Mouse (Mus musculus): ENCODE results near the gene Spem2. TPM values are rescaled to one million over a fixed set of nuclear protein-coding genes. Genes with fewer than 3 reads are reported as not detected.

Gene Spem2
- polyA plus RNA-seq, 1 experiment from 2014 or later, result not detected

DNA sequence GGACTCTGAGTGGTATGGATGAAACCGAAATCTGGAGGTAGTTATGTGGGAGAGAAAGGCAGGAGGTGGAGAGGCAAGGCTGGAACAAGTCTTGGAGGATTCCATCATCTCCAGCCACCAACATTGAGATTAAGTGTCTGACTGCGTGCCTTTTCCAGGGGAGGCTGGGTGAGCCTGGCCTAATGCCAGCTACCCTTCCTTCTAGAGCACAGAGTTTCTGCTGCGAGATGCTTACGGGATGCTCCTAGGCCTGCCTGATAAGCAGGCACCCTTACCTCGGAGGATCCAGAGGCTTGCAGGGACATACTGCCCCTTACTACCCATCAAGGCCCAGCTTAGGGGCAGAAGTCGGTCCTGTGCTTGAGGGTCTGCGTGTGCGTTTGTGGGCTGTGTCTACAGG, 15.3 kb upstream of the Spem2 start:
- H3K4me1 ChIP-seq (replicated peaks), result peaks cover 39% of the 10 kb centered on the region
- peak overlapping the region; percentile 96 for H3K4me2 ChIP-seq
- H3K9me3 ChIP-seq, result no peaks in the 10 kb centered on the region
- no peaks in the 10 kb centered on the region for H3K27me3 ChIP-seq
- ATAC-seq (ENCODE audit: low FRiP score, low read depth), result no peak
- H3K36me3 ChIP-seq, result peaks cover 24% of the 10 kb centered on the region
- H3K9ac ChIP-seq, result peak overlapping the region; percentile 97
- WGBS, result 50% methylated on average over 8 of the region's 8 CpGs
- H3K4me3 ChIP-seq, result peak overlapping the region; percentile 91
- peak overlapping the region; percentile 6; the same call in 1 of the 2 replicates for H3K27ac ChIP-seq (replicated peaks)

DNA sequence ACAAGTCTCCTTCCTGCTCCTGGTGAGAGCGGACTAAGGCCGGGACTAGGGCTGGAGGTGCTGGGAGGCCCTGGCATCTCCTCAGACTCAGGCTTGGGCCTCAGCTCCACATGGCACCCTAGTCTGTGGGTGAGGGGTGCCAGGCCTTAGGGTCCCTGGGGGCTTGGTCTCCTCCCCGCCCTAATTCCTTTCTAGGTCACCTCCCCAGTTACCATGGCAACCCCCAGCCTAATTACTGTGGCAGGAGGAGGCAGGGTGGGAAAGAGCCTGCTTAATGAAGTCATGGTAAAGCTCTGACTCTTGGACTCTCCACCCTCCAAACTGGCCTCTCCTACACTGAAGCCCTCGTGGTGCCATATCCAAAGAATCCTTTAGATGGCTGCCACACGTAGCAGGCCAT, 10.6 kb upstream of the Spem2 start:
- no peak overlapping the region for H3K9ac ChIP-seq
- 0 out of 2 replicates have a peak, but pooled peaks have one; percentile 19 for ATAC-seq (ENCODE audit: low FRiP score, low read depth)

DNA sequence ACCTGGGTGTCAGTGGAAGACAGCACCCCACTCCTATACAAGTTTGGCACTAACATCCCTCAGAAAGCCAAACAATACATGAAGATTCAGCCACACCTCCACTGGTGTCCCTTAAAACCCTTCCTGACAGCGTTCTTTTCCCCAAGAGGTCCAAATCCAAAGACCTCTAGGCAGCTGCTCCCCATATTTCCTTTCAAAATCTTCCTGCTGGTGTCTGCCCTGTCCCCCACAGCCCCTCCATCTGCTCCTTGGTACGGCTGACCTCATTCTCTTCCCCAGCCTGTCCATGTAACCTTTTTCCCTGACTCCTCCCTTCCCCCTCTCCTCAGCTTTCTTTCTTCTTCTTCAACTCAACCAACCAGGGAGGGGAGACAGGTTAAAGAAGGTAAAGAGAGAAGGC, 5.2 kb upstream of the Spem2 start:
- Histone ChIP-seq H3K9ac (no peak overlapping the region), H3K4me1 (replicated peaks) (no peaks in the 10 kb centered on the region), H3K4me3 (no peak overlapping the region), H3K36me3 (peaks cover 40% of the 10 kb centered on the region), H3K27ac (replicated peaks) (no peak overlapping the region), H3K9me3 (no peaks in the 10 kb centered on the region), H3K4me2 (no peak overlapping the region), H3K27me3 (no peaks in the 10 kb centered on the region)
- ATAC-seq (ENCODE audit: low FRiP score, low read depth), result no peak
- WGBS, result 73% methylated on average over 2 of the region's 2 CpGs

More for the DNA sequence above, 10.6 kb upstream of the Spem2 start:
- Histone ChIP-seq H3K9me3 (no peaks in the 10 kb centered on the region), H3K27me3 (no peaks in the 10 kb centered on the region), H3K4me2 (no peak overlapping the region), H3K36me3 (peaks cover 64% of the 10 kb centered on the region), H3K27ac (replicated peaks) (no peak overlapping the region), H3K4me1 (replicated peaks) (peaks cover 14% of the 10 kb centered on the region), H3K4me3 (no peak overlapping the region)
- 52% methylated on average over 5 of the region's 5 CpGs for WGBS

DNA sequence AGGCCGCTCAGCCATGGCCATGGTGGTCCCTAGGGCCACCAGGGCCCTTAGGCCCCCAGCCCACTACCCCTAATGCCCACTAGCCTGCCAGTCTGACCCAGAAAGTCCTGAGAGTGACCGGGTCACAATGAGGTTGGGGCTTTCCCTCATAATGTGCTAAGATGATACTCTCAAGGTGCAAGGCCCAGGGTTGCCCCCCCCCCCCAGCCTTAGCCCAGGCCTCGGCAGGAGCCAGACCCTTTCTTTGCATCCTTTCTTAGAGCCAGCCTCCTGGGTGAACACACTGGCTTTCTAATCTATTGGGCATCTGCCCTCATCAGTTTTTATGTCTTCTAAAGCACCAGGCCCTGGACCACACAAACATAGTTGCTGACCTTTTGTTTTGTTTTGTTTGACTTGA, 3.8 kb upstream of the Spem2 start, which contains the start of gene Spem1:
Gene Spem1 (minus strand): TSS at position 101 of the 400 bp plus-strand sequence.
- ATAC-seq (ENCODE audit: low FRiP score, low read depth), result no peak
- H3K4me2 ChIP-seq, result no peak within 1 kb of the TSS
- H3K4me3 ChIP-seq, result no peak within 1 kb of the TSS
- no peaks in the 10 kb centered on the region for H3K9me3 ChIP-seq
- no peak within 1 kb of the TSS for H3K9ac ChIP-seq
- no peaks in the 10 kb centered on the region for H3K27me3 ChIP-seq
- no peaks in the 10 kb centered on the region for H3K4me1 ChIP-seq (replicated peaks)
- 87% methylated on average over 3 of the region's 3 CpGs for WGBS
- peaks cover 28% of the 10 kb centered on the region for H3K36me3 ChIP-seq
- H3K27ac ChIP-seq (replicated peaks), result no peak within 1 kb of the TSS

DNA sequence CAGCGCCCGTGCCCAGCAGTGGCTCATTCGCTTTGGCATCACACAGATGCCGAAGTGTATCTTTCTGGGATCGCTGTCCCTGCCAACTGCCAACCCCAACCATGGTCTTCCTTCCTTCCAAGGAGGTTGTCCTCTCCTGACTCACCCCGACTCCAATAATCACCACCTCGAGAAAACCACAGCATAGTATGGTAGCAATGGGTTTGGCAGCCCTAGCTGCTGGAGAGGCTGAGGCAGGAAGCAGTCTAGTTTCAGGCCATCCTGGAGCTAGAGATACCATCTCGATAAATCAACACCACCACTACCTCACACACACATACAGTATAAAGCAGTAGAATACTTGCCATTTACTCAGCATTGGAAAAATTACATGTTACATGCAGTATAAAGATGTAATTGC, 606 bp upstream of the Spem2 start:
- no peak overlapping the region for H3K27ac ChIP-seq (replicated peaks)
- H3K4me3 ChIP-seq, result no peak overlapping the region
- H3K4me2 ChIP-seq, result no peak overlapping the region
- ATAC-seq (ENCODE audit: low FRiP score, low read depth), result no peak
- no peaks in the 10 kb centered on the region for H3K9me3 ChIP-seq
- H3K36me3 ChIP-seq, result no peaks in the 10 kb centered on the region
- 94% methylated on average over 8 of the region's 8 CpGs for WGBS
- no peak overlapping the region for H3K9ac ChIP-seq
- H3K27me3 ChIP-seq, result no peaks in the 10 kb centered on the region
- H3K4me1 ChIP-seq (replicated peaks), result no peaks in the 10 kb centered on the region

DNA sequence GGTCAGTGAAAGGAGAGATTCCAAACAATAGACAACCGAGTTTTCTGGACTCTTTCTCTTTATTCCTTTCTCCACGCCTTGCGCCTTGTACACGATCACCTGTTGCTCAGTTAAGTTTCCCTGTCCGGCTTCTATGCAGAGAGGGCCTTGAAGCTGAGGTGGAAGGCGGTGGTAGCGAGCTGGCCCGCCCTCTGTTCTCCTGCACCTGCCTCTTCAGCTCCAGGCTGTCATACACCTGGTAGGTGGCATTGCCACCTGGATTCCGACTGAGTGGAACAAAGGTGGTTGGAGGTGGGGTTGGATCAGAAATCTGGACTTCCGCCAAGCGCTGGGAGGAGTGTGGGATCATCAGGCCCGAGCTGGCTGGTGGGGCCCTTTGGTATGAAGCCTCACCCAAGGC, 1.7 kb downstream of the Spem2 start:
- Histone ChIP-seq H3K9me3 (no peaks in the 10 kb centered on the region), H3K4me2 (no peak overlapping the region), H3K4me1 (replicated peaks) (no peaks in the 10 kb centered on the region), H3K9ac (no peak overlapping the region), H3K27me3 (no peaks in the 10 kb centered on the region), H3K27ac (replicated peaks) (no peak overlapping the region), H3K4me3 (no peak overlapping the region), H3K36me3 (no peaks in the 10 kb centered on the region)
- 92% methylated on average over 12 of the region's 12 CpGs for WGBS
- no peak for ATAC-seq (ENCODE audit: low FRiP score, low read depth)

DNA sequence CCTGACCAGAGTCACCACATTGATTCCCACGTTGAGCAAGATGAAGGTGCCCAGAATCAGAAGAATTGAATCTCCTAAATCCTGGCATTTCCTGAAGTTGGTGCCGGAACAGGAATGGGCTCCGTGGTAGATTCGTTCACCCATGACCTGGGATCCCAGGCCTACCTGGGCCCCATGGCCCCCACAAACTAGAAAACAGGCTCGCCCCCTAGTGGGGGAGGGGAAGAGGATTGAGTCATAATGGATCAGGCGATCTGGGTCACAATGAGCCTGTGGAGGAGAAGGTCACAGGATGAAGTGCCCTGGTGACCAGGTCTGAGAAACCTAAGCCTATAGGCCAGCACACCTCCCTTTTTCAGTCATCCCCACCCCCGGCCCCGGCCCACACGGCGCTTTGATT, 3.1 kb downstream of the Spem2 start, which contains the start of gene Gm39566:
Gene Gm39566 (minus strand): TSS at position 144 of the 400 bp plus-strand sequence.
- 66% methylated on average over 10 of the region's 10 CpGs for WGBS
- ATAC-seq (ENCODE audit: low FRiP score, low read depth), result no peak
- no peak within 1 kb of the TSS for H3K4me2 ChIP-seq
- no peaks in the 10 kb centered on the region for H3K27me3 ChIP-seq
- no peaks in the 10 kb centered on the region for H3K36me3 ChIP-seq
- H3K4me1 ChIP-seq (replicated peaks), result no peaks in the 10 kb centered on the region
- H3K9me3 ChIP-seq, result no peaks in the 10 kb centered on the region
- no peak within 1 kb of the TSS for H3K4me3 ChIP-seq
- no peak within 1 kb of the TSS for H3K27ac ChIP-seq (replicated peaks)
- no peak within 1 kb of the TSS for H3K9ac ChIP-seq

DNA sequence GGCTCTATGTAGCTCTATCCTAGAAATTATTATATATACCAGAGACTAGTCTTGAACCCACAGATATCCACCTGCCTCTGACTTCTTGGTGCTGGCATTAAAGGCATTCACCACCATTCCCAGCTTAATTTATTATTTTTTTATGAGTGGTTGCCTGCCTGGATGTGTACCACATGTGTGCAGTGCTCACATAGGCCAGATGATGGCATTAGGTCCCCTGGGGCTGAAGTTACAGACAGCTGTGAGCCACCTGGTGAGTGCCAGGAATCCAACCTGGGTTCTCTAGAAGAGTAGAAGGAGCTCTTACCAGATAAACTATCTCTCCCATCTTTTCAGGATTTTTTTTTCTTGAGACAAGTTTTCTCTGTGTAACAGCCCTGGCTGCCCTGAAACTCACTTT, 8.0 kb downstream of the Spem2 start:
- H3K27ac ChIP-seq (replicated peaks), result no peak overlapping the region
- peaks cover 16% of the 10 kb centered on the region for H3K27me3 ChIP-seq
- no peaks in the 10 kb centered on the region for H3K36me3 ChIP-seq
- H3K9me3 ChIP-seq, result no peaks in the 10 kb centered on the region
- H3K4me2 ChIP-seq, result no peak overlapping the region
- H3K4me3 ChIP-seq, result no peak overlapping the region
- H3K9ac ChIP-seq, result no peak overlapping the region
- H3K4me1 ChIP-seq (replicated peaks), result no peaks in the 10 kb centered on the region
- no peak for ATAC-seq (ENCODE audit: low FRiP score, low read depth)

DNA sequence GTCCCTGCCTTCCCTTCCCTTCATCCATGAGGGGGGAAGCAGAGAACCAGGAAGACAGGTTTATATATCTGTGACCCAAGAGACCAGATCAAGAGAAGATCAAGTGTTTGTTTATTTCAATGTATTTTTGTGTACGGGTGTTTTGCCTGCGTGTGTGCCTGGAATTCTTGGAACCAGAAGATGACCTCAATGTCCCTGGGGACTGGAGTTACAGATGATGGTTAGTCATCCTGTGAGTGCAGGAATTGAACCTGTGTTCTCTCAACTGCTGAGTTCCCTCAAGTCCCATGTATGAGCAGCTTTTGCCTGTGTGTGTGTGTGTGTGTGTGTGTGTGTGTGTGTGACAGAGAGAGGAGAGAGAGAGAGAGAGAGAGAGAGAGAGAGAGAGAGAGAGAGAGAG, 10.6 kb downstream of the Spem2 start:
- H3K36me3 ChIP-seq, result no peaks in the 10 kb centered on the region
- H3K9me3 ChIP-seq, result no peaks in the 10 kb centered on the region
- H3K4me1 ChIP-seq (replicated peaks), result peaks cover 25% of the 10 kb centered on the region
- no peak overlapping the region for H3K27ac ChIP-seq (replicated peaks)
- 74% methylated on average over 2 of the region's 2 CpGs for WGBS
- ATAC-seq (ENCODE audit: low FRiP score, low read depth), result no peak
- H3K4me3 ChIP-seq, result no peak overlapping the region
- peaks cover 24% of the 10 kb centered on the region for H3K27me3 ChIP-seq
- no peak overlapping the region for H3K9ac ChIP-seq
- H3K4me2 ChIP-seq, result no peak overlapping the region

DNA sequence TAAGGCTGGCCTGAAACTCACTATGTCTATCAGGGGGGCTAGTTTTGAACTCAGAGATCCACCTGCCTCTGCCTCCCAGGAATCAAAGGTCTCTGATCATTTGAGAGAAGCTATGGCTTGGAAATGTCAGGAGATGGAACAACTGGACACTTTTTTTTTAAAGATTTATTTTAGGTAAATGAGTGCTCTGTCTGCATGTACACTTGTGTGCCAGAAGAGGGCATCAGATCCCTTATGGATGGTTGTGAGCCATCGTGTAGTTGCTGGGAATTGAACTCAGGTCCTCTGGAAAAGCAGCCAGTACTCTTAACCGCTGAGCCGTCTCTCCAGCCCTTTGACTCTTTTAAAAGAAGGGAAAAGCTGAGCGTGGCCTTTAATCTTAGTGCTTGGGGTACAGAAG, 11.9 kb downstream of the Spem2 start:
- Histone ChIP-seq H3K27ac (replicated peaks) (no peak overlapping the region), H3K4me2 (no peak overlapping the region), H3K36me3 (no peaks in the 10 kb centered on the region), H3K9ac (no peak overlapping the region), H3K4me1 (replicated peaks) (peaks cover 38% of the 10 kb centered on the region), H3K4me3 (no peak overlapping the region), H3K9me3 (no peaks in the 10 kb centered on the region), H3K27me3 (peaks cover 24% of the 10 kb centered on the region)
- WGBS, result 78% methylated on average over 4 of the region's 4 CpGs
- ATAC-seq (ENCODE audit: low FRiP score, low read depth), result no peak

DNA sequence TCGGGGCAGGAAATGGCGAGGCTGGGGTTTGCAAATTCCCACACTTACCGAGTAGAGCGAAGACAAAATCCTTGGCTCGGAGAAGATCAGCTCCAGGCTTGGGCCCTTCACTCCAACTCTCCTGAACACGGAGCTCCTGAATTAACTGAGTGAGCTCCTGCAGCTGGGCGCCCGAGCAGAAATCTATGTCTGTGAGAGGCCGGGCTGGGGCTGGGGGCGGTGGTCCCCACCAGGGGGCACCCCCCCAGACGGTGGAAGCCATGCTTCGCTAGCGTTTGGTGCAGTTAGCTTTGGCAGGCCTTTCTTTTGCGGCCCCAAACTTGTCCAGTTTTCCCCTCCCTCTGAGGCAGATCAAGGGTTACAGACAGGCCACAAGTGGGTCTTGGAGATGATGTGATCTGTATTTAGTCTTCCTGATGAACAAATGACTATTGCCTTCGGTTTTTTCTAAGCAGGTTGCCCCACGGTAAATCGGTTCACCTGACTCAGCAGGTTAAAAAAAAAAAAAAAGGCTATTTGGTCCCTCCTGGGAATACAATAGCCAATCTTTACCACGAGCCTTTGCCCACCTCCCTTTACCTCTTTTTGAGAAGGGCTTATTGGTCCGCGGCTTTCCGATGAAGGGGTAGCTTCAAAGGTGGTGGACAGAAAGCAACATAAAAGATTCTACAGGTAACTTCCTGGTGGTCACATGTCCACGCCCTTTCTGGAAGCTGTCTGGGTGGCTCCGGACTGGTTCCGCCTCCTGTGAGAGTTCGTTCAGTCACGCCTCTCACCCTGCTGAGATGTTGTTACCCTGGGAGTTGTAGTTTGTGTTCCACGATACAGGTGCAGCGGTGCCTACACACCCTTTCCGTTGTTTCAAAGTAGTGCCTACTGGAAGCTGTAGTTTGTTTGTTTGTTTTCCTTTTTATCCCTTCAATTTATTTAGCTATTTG, 13.0 kb downstream of the Spem2 start, which contains the start of gene Tmem102:
Gene Tmem102 (minus strand): TSS at position 653 of the 938 bp plus-strand sequence.
- WGBS, result 5% methylated on average over 29 of the region's 29 CpGs
- no peak within 1 kb of the TSS for H3K9ac ChIP-seq
- no peak within 1 kb of the TSS for H3K27ac ChIP-seq (replicated peaks)
- ATAC-seq (ENCODE audit: low FRiP score, low read depth), result no peak
- no peaks in the 10 kb centered on the region for H3K36me3 ChIP-seq
- no peaks in the 10 kb centered on the region for H3K9me3 ChIP-seq
- H3K4me3 ChIP-seq, result peak within 1 kb of the TSS; percentile 69
- peaks cover 24% of the 10 kb centered on the region for H3K27me3 ChIP-seq
- H3K4me2 ChIP-seq, result peak within 1 kb of the TSS; percentile 94
- H3K4me1 ChIP-seq (replicated peaks), result peaks cover 45% of the 10 kb centered on the region

DNA sequence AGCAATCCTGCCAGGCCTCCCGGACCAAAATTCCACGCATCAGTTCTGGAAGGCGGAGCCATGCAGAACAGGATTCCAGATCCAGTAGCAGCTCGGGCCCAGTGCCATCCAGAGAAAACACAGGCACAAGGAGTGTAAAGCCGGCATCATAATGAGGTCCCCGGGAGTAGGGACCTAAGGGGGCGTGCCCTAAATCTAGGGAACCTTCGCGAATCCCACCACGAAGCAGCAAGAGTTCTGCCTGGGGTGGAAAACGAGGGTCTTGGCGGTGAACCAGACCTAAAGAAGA, 13.7 kb downstream of the Spem2 start:
- ATAC-seq (ENCODE audit: low FRiP score, low read depth), result no peak
- Histone ChIP-seq H3K4me1 (replicated peaks) (peaks cover 52% of the 10 kb centered on the region), H3K4me2 (peak overlapping the region; percentile 94), H3K27ac (replicated peaks) (no peak overlapping the region), H3K9me3 (no peaks in the 10 kb centered on the region), H3K36me3 (no peaks in the 10 kb centered on the region), H3K4me3 (peak overlapping the region; percentile 69), H3K27me3 (peaks cover 24% of the 10 kb centered on the region), H3K9ac (no peak overlapping the region)
- 6% methylated on average over 12 of the region's 12 CpGs for WGBS
